Mouse (Mus musculus) lung, adult 2 months (tissue): Measurements from ENCODE around the gene Dcn.

ENCODE experiments used
- CTCF ChIP-seq: fragments of 200-500 bp; IDR thresholded peaks from 2 replicates; pipeline ENCODE4 v1.5.1; 2011; ENCODE audit warnings: mild to moderate bottlenecking, low read length, control low read depth; ENCODE audit not compliant: insufficient read depth
- POLR2A ChIP-seq: fragments of 200-500 bp; IDR thresholded peaks from 2 replicates; pipeline ENCODE4 v1.6.1; 2011; ENCODE audit warnings: low read depth, mild to moderate bottlenecking, control low read depth, low read length, borderline replicate concordance; ENCODE audit errors: extremely low read depth

- no peak for TF ChIP-seq POLR2A
- no peak for TF ChIP-seq CTCF
Measured at GRCm38 (mm10) chr10:97485151-97485550, 5.7 kb downstream of the Dcn start.
